Mouse (Mus musculus): Measurements from ENCODE around the gene Tmem115. TPM values are rescaled to one million over a fixed set of nuclear protein-coding genes. Genes with fewer than 3 reads are reported as not detected.
A peak's percentile ranks its signal among the peaks of the same experiment; 100 is the strongest.

Gene Tmem115
- polyA plus RNA-seq, 2 experiments, result 34.9 to 54.1 TPM

- 89% methylated on average over 7 of the region's 7 CpGs for WGBS
- ATAC-seq (ENCODE audit: low FRiP score, low read depth), result no peak
- H3K27ac ChIP-seq (replicated peaks; ENCODE audit: low read depth, low read length), result no peak overlapping the region
These were observed 48.8 kb downstream of the Tmem115 start for GRCm38 (mm10) chr9:107582509-107583062.

GRCm38 (mm10) chr9:107583174-107583573 is 49.4 kb downstream of the Tmem115 start:
- DNase-seq (ENCODE audit: low spot score) (no peak), ATAC-seq (ENCODE audit: low FRiP score, low read depth) (no peak)
- H3K4me2 ChIP-seq (replicated peaks; ENCODE audit: low read depth, low read length, severe bottlenecking), result no peak overlapping the region
- H3K9ac ChIP-seq (ENCODE audit: low read depth, low read length, severe bottlenecking), result no peak overlapping the region
- 93% methylated on average over 14 of the region's 14 CpGs for WGBS
- H3K4me1 ChIP-seq (ENCODE audit: control insufficient read depth, insufficient read depth, low read length), result peaks cover 14% of the 10 kb centered on the region
- no peak overlapping the region for H3K4me3 ChIP-seq (replicated peaks; ENCODE audit: low read length)
- no peaks in the 10 kb centered on the region for H3K9me3 ChIP-seq (ENCODE audit: control insufficient read depth, low read length)
- TF ChIP-seq POLR2A (IDR thresholded peaks at IDR 0.05; ENCODE audit: borderline replicate concordance, extremely low read depth, insufficient read depth, insufficient read length), result no peak
- H3K27me3 ChIP-seq (ENCODE audit: control insufficient read depth, insufficient read depth, low read length), result no peaks in the 10 kb centered on the region
- peaks cover 13% of the 10 kb centered on the region for H3K36me3 ChIP-seq (ENCODE audit: control insufficient read depth, insufficient read depth, low read length)
- H3K27ac ChIP-seq (replicated peaks; ENCODE audit: low read depth, low read length), result no peak overlapping the region

More at GRCm38 (mm10) chr9:107582509-107583062, 48.8 kb downstream of the Tmem115 start:
- Histone ChIP-seq H3K27me3 (ENCODE audit: control insufficient read depth, insufficient read depth, low read length) (no peaks in the 10 kb centered on the region), H3K4me3 (replicated peaks; ENCODE audit: low read length) (no peak overlapping the region), H3K4me2 (replicated peaks; ENCODE audit: low read depth, low read length, severe bottlenecking) (no peak overlapping the region), H3K9ac (ENCODE audit: low read depth, low read length, severe bottlenecking) (no peak overlapping the region), H3K4me1 (ENCODE audit: control insufficient read depth, insufficient read depth, low read length) (peaks cover 13% of the 10 kb centered on the region), H3K36me3 (ENCODE audit: control insufficient read depth, insufficient read depth, low read length) (peaks cover 13% of the 10 kb centered on the region), H3K9me3 (ENCODE audit: control insufficient read depth, low read length) (no peaks in the 10 kb centered on the region)
- DNase-seq (ENCODE audit: low spot score), result no peak
- TF ChIP-seq POLR2A (IDR thresholded peaks at IDR 0.05; ENCODE audit: borderline replicate concordance, extremely low read depth, insufficient read depth, insufficient read length), result no peak

GRCm38 (mm10) chr9:107586504-107586903 is 52.8 kb downstream of the Tmem115 start:
- H3K27me3 ChIP-seq (ENCODE audit: control insufficient read depth, insufficient read depth, low read length), result no peaks in the 10 kb centered on the region
- no peak overlapping the region for H3K27ac ChIP-seq (replicated peaks; ENCODE audit: low read depth, low read length)
- 93% methylated on average over 5 of the region's 5 CpGs for WGBS
- H3K36me3 ChIP-seq (ENCODE audit: control insufficient read depth, insufficient read depth, low read length), result peaks cover 27% of the 10 kb centered on the region
- no peak overlapping the region for H3K9ac ChIP-seq (ENCODE audit: low read depth, low read length, severe bottlenecking)
- H3K4me1 ChIP-seq (ENCODE audit: control insufficient read depth, insufficient read depth, low read length), result peaks cover 12% of the 10 kb centered on the region
- H3K9me3 ChIP-seq (ENCODE audit: control insufficient read depth, low read length), result no peaks in the 10 kb centered on the region
- no peak overlapping the region for H3K4me2 ChIP-seq (replicated peaks; ENCODE audit: low read depth, low read length, severe bottlenecking)
- no peak overlapping the region for H3K4me3 ChIP-seq (replicated peaks; ENCODE audit: low read length)
- DNase-seq (ENCODE audit: low spot score) (no peak), ATAC-seq (ENCODE audit: low FRiP score, low read depth) (no peak)
- TF ChIP-seq POLR2A (IDR thresholded peaks at IDR 0.05; ENCODE audit: borderline replicate concordance, extremely low read depth, insufficient read depth, insufficient read length), result no peak

DNA sequence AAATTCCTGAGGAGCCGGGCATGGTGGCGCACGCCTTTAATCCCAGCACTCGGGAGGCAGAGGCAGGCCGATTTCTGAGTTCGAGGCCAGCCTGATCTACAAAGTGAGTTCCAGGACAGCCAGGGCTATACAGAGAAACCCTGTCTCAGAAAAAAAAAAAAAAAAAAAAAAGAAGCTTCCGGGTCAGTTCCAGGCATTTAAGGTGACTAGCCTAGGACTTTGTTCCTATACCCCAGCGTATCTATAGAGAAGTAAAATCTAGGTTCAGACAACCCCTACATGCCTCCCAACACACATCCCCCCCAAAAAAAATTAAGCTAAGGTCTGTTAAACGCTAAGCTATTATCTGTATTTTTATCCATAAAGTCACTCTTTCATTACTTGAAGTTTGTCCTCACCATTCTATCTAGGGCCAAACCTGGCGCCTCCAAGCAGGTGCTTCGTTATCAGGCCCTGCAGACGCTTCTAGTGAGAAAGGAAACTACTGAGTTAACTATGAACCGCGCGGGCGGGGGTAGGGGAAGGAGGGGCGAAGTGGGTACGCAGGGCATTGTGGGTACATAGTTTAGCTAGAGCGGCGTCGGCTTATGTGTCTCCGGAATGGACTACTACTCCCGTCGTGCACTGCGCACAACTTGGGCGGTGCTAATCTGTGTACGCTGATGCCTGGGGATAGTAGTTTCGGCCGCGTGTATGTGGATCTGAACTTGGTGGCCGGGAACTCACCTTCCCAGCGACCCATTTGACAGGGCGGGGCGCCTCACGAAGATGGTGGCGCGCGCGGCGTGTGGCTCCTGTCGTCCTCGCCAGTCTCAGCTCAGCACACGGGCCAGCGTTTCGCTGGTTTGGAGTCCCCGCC is 53.5 kb downstream of the Tmem115 start, which contains the start of gene Ifrd2:
Ifrd2 (plus strand) TSS at position 669 of the 859 bp plus-strand sequence.
- DNase-seq (ENCODE audit: low spot score), result peak; percentile 100
- 0 out of 2 replicates have a peak, but pooled peaks have one; percentile 11 for TF ChIP-seq POLR2A (IDR thresholded peaks at IDR 0.05; ENCODE audit: borderline replicate concordance, extremely low read depth, insufficient read depth, insufficient read length)
- Histone ChIP-seq H3K36me3 (ENCODE audit: control insufficient read depth, insufficient read depth, low read length) (peaks cover 34% of the 10 kb centered on the region), H3K27ac (replicated peaks; ENCODE audit: low read depth, low read length) (no peak within 1 kb of the TSS), H3K4me3 (replicated peaks; ENCODE audit: low read length) (peak within 1 kb of the TSS; percentile 80), H3K9me3 (ENCODE audit: control insufficient read depth, low read length) (no peaks in the 10 kb centered on the region), H3K4me1 (ENCODE audit: control insufficient read depth, insufficient read depth, low read length) (peaks cover 7% of the 10 kb centered on the region), H3K27me3 (ENCODE audit: control insufficient read depth, insufficient read depth, low read length) (no peaks in the 10 kb centered on the region), H3K4me2 (replicated peaks; ENCODE audit: low read depth, low read length, severe bottlenecking) (peak within 1 kb of the TSS; percentile 76), H3K9ac (ENCODE audit: low read depth, low read length, severe bottlenecking) (peak within 1 kb of the TSS; percentile 63)
- WGBS, result 15% methylated on average over 38 of the region's 46 CpGs
- ATAC-seq (ENCODE audit: low FRiP score, low read depth), result peak; percentile 99

DNA sequence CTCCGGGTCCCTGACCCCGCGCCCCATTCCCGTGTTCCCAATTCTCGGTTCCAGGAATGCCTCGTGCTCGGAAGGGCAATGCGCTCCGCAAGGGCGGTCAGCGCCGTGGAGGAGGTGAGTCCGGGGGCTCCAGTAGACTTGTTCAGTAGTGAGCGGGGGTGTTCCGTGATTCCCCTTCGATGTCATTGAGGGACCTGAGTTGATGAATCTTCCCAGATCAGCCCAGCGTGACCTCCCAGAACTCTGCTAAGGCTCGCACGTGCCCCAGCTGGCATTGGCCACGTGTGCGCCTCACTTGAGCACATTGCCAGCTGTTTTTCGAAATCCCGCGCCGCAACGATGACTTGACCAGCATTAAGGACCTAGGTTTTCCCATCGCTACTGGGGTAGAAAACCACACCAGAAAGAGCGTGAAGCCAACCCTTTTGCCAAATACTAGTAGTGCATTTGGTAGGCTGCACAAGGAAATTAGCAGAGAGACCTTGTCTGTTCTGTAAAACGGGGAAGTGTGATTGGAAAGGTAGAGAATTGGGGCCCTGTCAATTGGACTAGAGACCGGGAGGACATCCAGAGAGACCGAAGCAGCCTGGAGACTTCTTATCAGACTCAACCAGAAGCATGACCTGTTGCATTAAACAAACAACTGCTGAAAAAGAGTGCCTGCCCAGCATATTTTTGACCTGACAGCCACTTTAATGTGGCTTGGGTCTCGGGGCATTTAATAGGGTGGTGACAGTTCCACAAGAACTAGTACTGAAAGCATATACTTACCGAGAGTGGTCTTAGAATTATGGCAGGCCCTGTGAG is 54.3 kb downstream of the Tmem115 start:
- no peaks in the 10 kb centered on the region for H3K27me3 ChIP-seq (ENCODE audit: control insufficient read depth, insufficient read depth, low read length)
- H3K36me3 ChIP-seq (ENCODE audit: control insufficient read depth, insufficient read depth, low read length), result peaks cover 38% of the 10 kb centered on the region
- peaks cover 7% of the 10 kb centered on the region for H3K4me1 ChIP-seq (ENCODE audit: control insufficient read depth, insufficient read depth, low read length)
- H3K9me3 ChIP-seq (ENCODE audit: control insufficient read depth, low read length), result no peaks in the 10 kb centered on the region
- peak overlapping the region; percentile 76 for H3K4me2 ChIP-seq (replicated peaks; ENCODE audit: low read depth, low read length, severe bottlenecking)
- no peak overlapping the region for H3K27ac ChIP-seq (replicated peaks; ENCODE audit: low read depth, low read length)
- no peak for TF ChIP-seq POLR2A (IDR thresholded peaks at IDR 0.05; ENCODE audit: borderline replicate concordance, extremely low read depth, insufficient read depth, insufficient read length)
- 5% methylated on average over 33 of the region's 33 CpGs for WGBS
- peak; percentile 40 for DNase-seq (ENCODE audit: low spot score)
- H3K4me3 ChIP-seq (replicated peaks; ENCODE audit: low read length), result peak overlapping the region; percentile 80
- peak overlapping the region; percentile 63 for H3K9ac ChIP-seq (ENCODE audit: low read depth, low read length, severe bottlenecking)
- ATAC-seq (ENCODE audit: low FRiP score, low read depth), result no peak; the same call in 1 of the 2 replicates

Other genes with a start within 250 kb of the Tmem115 start
- 8.3 and 9.7 TPM in 2 replicates for gene Mapkapk3, start 244.1 kb upstream of the Tmem115 start, polyA plus RNA-seq (2012; rRNA removed)
- 12.7 and 15.2 TPM in 2 replicates for gene Mapkapk3, start 244.1 kb upstream of the Tmem115 start, polyA plus RNA-seq (2014; fragmentation: Nextera tagmentation; extraction: Ambion mirVana)
- 8.4 and 12.1 TPM in 2 replicates for gene Cish, start 237.9 kb upstream of the Tmem115 start, polyA plus RNA-seq (2012; rRNA removed)
- 5.1 and 5.6 TPM in 2 replicates for gene Cish, start 237.9 kb upstream of the Tmem115 start, polyA plus RNA-seq (2014; fragmentation: Nextera tagmentation; extraction: Ambion mirVana)
- 24.9 and 32.9 TPM in 2 replicates for gene Hemk1, start 195.6 kb upstream of the Tmem115 start, polyA plus RNA-seq (2012; rRNA removed)
- gene Hemk1, start 195.6 kb upstream of the Tmem115 start, polyA plus RNA-seq (2014; fragmentation: Nextera tagmentation; extraction: Ambion mirVana), result 12.2 and 12.8 TPM in 2 replicates
- gene 6430571L13Rik, start 193.3 kb upstream of the Tmem115 start, polyA plus RNA-seq (2012; rRNA removed), result 1.0 and 1.1 TPM in 2 replicates
- gene 6430571L13Rik, start 193.3 kb upstream of the Tmem115 start, polyA plus RNA-seq (2014; fragmentation: Nextera tagmentation; extraction: Ambion mirVana), result 0.39 and 0.56 TPM in 2 replicates
- 9.3 and 13.6 TPM in 2 replicates for gene Cacna2d2, start 134.3 kb upstream of the Tmem115 start, polyA plus RNA-seq (2012; rRNA removed)
- gene Cacna2d2, start 134.3 kb upstream of the Tmem115 start, polyA plus RNA-seq (2014; fragmentation: Nextera tagmentation; extraction: Ambion mirVana), result 0.29 and 0.57 TPM in 2 replicates
- gene Cyb561d2, start 8.2 kb downstream of the Tmem115 start, polyA plus RNA-seq (2012; rRNA removed), result 19.8 and 27.2 TPM in 2 replicates
- 21.4 and 25.9 TPM in 2 replicates for gene Cyb561d2, start 8.2 kb downstream of the Tmem115 start, polyA plus RNA-seq (2014; fragmentation: Nextera tagmentation; extraction: Ambion mirVana)
- gene Nprl2, start 8.3 kb downstream of the Tmem115 start, polyA plus RNA-seq (2012; rRNA removed), result 52.7 and 59.2 TPM in 2 replicates
- gene Nprl2, start 8.3 kb downstream of the Tmem115 start, polyA plus RNA-seq (2014; fragmentation: Nextera tagmentation; extraction: Ambion mirVana), result 37.6 and 38.6 TPM in 2 replicates
- gene Zmynd10, start 13.4 kb downstream of the Tmem115 start, polyA plus RNA-seq (2012; rRNA removed), result 0.76 and 1.4 TPM in 2 replicates
- gene Zmynd10, start 13.4 kb downstream of the Tmem115 start, polyA plus RNA-seq (2014; fragmentation: Nextera tagmentation; extraction: Ambion mirVana), result 1.2 TPM in 1 of 2 replicates, not detected in the other
- gene Rassf1, start 17.6 kb downstream of the Tmem115 start, polyA plus RNA-seq (2012; rRNA removed), result 74.7 and 78.4 TPM in 2 replicates
- 67.6 and 73.2 TPM in 2 replicates for gene Rassf1, start 17.6 kb downstream of the Tmem115 start, polyA plus RNA-seq (2014; fragmentation: Nextera tagmentation; extraction: Ambion mirVana)
- 35.8 and 43.3 TPM in 2 replicates for gene Tusc2, start 29.3 kb downstream of the Tmem115 start, polyA plus RNA-seq (2012; rRNA removed)
- 42.1 and 43.0 TPM in 2 replicates for gene Tusc2, start 29.3 kb downstream of the Tmem115 start, polyA plus RNA-seq (2014; fragmentation: Nextera tagmentation; extraction: Ambion mirVana)
- gene Hyal2, start 34.0 kb downstream of the Tmem115 start, polyA plus RNA-seq (2012; rRNA removed), result 68.0 and 88.8 TPM in 2 replicates
- gene Hyal2, start 34.0 kb downstream of the Tmem115 start, polyA plus RNA-seq (2014; fragmentation: Nextera tagmentation; extraction: Ambion mirVana), result 123 and 130 TPM in 2 replicates
- 11.1 TPM in 2 replicates for gene Hyal1, start 43.0 kb downstream of the Tmem115 start, polyA plus RNA-seq (2012; rRNA removed)
- gene Hyal1, start 43.0 kb downstream of the Tmem115 start, polyA plus RNA-seq (2014; fragmentation: Nextera tagmentation; extraction: Ambion mirVana), result 6.9 and 8.5 TPM in 2 replicates
- 38.7 and 57.8 TPM in 2 replicates for gene Naa80, start 44.9 kb downstream of the Tmem115 start, polyA plus RNA-seq (2012; rRNA removed)
- 17.2 and 18.8 TPM in 2 replicates for gene Naa80, start 44.9 kb downstream of the Tmem115 start, polyA plus RNA-seq (2014; fragmentation: Nextera tagmentation; extraction: Ambion mirVana)
- 1.4 and 1.9 TPM in 2 replicates for gene Hyal3, start 46.9 kb downstream of the Tmem115 start, polyA plus RNA-seq (2012; rRNA removed)
- 1.2 and 1.5 TPM in 2 replicates for gene Hyal3, start 46.9 kb downstream of the Tmem115 start, polyA plus RNA-seq (2014; fragmentation: Nextera tagmentation; extraction: Ambion mirVana)
- gene Ifrd2, start 53.7 kb downstream of the Tmem115 start, polyA plus RNA-seq (2012; rRNA removed), result 57.3 and 62.6 TPM in 2 replicates
- gene Ifrd2, start 53.7 kb downstream of the Tmem115 start, polyA plus RNA-seq (2014; fragmentation: Nextera tagmentation; extraction: Ambion mirVana), result 55.0 and 56.3 TPM in 2 replicates
- gene Sema3b, start 75.3 kb downstream of the Tmem115 start, polyA plus RNA-seq (2012; rRNA removed), result 23.2 and 23.7 TPM in 2 replicates
- gene Sema3b, start 75.3 kb downstream of the Tmem115 start, polyA plus RNA-seq (2014; fragmentation: Nextera tagmentation; extraction: Ambion mirVana), result 7.7 and 11.2 TPM in 2 replicates
- gene Gnai2, start 101.4 kb downstream of the Tmem115 start, polyA plus RNA-seq (2012; rRNA removed), result 496 and 627 TPM in 2 replicates
- 392 and 411 TPM in 2 replicates for gene Gnai2, start 101.4 kb downstream of the Tmem115 start, polyA plus RNA-seq (2014; fragmentation: Nextera tagmentation; extraction: Ambion mirVana)
- gene Slc38a3, start 135.6 kb downstream of the Tmem115 start, polyA plus RNA-seq (2012; rRNA removed), result 22.4 and 31.8 TPM in 2 replicates
- gene Slc38a3, start 135.6 kb downstream of the Tmem115 start, polyA plus RNA-seq (2014; fragmentation: Nextera tagmentation; extraction: Ambion mirVana), result 3.7 and 6.0 TPM in 2 replicates
- gene Gnat1, start 145.8 kb downstream of the Tmem115 start, polyA plus RNA-seq (2012; rRNA removed), result 0.28 and 0.44 TPM in 2 replicates
- gene Gnat1, start 145.8 kb downstream of the Tmem115 start, polyA plus RNA-seq (2014; fragmentation: Nextera tagmentation; extraction: Ambion mirVana), result 0.55 and 0.57 TPM in 2 replicates
- gene Sema3f, start 176.5 kb downstream of the Tmem115 start, polyA plus RNA-seq (2012; rRNA removed), result 228 and 332 TPM in 2 replicates
- 48.8 and 55.6 TPM in 2 replicates for gene Sema3f, start 176.5 kb downstream of the Tmem115 start, polyA plus RNA-seq (2014; fragmentation: Nextera tagmentation; extraction: Ambion mirVana)
- 185 and 196 TPM in 2 replicates for gene Rbm5, start 237.1 kb downstream of the Tmem115 start, polyA plus RNA-seq (2012; rRNA removed)
- gene Rbm5, start 237.1 kb downstream of the Tmem115 start, polyA plus RNA-seq (2014; fragmentation: Nextera tagmentation; extraction: Ambion mirVana), result 163 and 181 TPM in 2 replicates